Mouse (Mus musculus) cerebral cortex, adult 2 months (tissue): Measurements from ENCODE around the gene Smyd2.

Source experiments
- WGBS: fragments of 180-500 bp; shearing (Covaris S2); methylation state at CpG from one replicate; pipeline ENCODE4 v1.1.7; 2018; 5-methylcytosine and 5-hydroxymethylcytosine counted together

Smyd2 gene

DNA sequence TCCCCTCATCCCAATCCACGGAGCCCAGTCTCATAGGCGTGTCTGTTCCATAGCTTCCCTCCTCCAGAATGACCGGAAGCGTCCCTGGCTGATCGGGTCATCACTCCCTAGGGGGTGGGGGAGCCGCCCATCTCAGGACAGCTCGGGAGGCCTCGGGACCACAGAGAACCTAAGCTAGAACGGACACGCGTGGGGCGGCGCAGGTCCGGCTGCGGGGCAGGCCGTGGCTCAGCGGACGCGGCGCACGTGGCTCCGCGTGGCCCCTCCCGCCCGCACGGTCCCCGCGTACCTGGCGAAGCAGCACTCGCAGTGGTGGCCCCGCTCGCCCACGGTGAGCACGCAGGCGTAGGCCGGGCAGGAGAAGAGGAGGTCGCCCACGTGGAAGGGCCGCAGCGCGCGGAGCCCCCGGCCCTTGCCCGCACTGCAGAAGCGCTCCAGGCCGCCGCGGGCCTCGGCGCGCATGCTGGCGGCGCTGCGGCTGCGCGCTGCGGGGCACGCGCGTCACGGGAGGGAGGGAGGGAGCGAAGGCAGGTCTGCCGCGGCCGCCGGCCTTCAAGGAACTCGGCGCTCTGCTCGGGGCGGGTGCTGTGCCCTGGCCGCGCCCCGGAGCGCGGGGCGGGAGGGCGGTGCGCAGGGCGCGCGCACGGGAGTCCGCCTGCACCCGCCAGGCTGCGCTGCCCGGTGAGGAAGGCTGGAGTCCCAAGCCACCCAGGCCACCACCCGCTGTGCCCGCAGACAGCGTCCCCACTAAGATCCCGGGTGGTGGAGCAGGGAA is at the start of gene Smyd2:
TSS of gene Smyd2 (minus strand) at position 546 of the 775 bp plus-strand sequence.
- 1% methylated on average over 80 of the region's 90 CpGs for WGBS

DNA sequence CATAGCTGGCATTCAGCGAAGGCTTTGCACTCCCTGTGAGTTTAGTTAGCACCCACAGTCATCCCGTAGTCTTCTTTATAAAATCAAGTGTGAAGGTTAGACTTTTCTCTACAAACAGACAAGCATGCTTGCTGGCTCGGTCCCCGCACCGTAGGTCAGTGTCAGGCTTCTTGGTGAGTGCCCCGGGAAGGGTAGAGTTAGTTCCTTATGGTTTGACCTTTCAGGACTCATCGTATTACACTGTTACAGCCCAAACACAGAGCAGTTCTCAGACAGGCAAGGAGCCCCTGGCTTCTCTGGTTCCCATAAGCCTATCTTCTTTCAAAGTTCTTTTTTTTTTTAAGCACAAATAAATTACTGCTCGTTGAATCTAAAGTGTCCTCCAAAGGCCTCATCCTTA is 48.2 kb upstream of the Smyd2 start:
- 90% methylated on average over 8 of the region's 8 CpGs for WGBS

DNA sequence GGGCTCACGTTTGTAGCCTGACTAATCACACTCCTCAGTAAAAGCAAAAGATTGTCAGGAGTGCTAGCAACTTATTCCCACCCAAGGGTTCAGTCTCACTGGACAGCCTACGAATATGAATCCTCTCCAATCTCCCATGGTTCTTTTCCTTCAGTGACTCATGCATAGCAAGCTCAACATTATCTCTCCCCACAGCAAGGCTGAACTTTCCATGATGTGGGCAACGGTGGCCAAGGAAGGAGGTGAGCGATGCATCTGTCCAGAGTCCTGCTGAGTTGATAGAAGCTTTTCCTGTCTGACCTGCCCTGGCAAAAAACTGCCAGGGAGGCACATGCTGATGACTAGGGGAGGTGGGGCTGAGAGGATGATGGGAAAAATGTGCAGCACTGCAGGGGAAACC is 45.9 kb upstream of the Smyd2 start:
- 56% methylated on average over 4 of the region's 4 CpGs for WGBS

DNA sequence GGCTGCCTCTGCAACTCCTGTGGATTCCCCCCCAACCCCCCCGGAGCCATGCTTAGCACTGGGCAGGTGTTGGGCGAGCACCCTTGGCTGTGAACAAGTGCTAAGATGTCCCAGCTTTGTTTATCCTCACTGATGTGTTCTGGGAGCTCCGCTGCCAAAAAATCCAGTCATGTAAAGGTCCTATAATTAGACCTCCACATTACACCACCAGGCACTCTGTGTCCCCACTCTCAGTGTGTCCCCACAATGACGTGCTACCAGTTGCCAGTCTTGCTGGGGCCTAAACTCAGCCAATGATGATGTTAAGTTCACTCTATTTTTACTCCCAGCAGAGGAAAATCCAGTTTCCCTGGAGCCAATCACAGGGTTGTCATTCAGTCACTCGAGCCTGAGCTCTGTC is 38.3 kb upstream of the Smyd2 start:
- 26% methylated on average over 5 of the region's 5 CpGs for WGBS

GRCm38 (mm10) chr1:189959802-189960201 is 37.6 kb upstream of the Smyd2 start:
- WGBS, result 61% methylated on average over 8 of the region's 8 CpGs

DNA sequence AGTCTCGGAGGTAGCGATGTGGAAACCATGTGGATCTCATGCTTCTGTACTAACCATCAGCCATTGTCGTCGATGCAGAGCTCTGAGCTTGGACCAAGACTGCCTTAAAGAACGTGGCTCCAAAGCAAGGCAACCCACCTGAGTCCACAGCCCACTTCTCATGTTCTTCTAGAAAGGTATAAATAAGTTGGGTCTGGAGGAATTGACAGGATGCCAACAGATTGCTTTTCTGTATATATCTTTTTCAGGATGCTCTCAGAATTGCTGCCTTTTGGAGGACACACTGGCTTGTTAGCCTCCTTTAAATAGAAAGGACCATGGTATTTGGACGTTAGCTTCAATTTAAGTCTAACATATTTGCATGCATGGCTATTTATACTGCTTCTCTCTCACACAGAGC is 29.7 kb upstream of the Smyd2 start:
- 62% methylated on average over 6 of the region's 6 CpGs for WGBS

DNA sequence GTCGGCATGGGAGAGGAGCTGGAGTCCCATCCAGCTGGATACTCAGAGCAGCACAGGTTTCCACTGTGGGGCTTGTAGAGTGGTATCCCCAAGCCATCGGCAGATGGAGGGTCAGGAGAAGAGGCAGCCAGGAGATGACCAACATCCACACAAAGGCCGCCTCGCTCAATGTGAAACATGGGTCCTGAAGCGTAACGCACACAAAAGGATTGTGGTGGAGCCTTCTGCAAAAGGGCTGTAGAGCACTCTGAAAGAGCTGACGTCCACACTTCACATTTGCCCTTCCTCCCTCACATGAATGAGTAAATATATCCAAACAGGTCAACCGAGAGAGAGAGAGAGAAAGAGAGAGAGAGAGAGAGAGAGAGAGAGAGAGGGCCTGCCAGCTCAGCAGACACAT is 25.2 kb upstream of the Smyd2 start:
- 83% methylated on average over 8 of the region's 8 CpGs for WGBS

DNA sequence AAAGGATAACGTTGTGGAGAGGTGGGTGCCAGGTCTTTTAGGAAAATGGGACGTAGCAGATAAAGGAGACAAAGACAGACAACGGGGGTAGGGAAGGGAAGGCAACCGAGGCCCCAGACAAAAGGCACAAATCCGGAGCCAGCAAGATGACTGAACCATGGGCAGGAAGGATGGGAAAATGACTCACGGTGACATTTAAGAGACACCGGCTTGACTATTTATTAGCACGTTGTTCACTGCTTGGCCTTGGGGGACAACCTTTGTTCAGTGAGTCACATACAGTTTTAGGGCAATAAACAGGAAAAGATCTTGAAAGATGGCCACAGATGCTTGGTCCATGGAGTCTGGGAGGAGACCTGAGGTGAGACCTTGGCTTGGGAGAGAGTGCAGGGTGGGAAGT is 24.0 kb upstream of the Smyd2 start:
- 79% methylated on average over 8 of the region's 8 CpGs for WGBS

GRCm38 (mm10) chr1:189941786-189942185 is 19.6 kb upstream of the Smyd2 start:
- 87% methylated on average over 5 of the region's 5 CpGs for WGBS

- 74% methylated on average over 10 of the region's 10 CpGs for WGBS
These were observed 14.4 kb upstream of the Smyd2 start for GRCm38 (mm10) chr1:189936436-189937105.

DNA sequence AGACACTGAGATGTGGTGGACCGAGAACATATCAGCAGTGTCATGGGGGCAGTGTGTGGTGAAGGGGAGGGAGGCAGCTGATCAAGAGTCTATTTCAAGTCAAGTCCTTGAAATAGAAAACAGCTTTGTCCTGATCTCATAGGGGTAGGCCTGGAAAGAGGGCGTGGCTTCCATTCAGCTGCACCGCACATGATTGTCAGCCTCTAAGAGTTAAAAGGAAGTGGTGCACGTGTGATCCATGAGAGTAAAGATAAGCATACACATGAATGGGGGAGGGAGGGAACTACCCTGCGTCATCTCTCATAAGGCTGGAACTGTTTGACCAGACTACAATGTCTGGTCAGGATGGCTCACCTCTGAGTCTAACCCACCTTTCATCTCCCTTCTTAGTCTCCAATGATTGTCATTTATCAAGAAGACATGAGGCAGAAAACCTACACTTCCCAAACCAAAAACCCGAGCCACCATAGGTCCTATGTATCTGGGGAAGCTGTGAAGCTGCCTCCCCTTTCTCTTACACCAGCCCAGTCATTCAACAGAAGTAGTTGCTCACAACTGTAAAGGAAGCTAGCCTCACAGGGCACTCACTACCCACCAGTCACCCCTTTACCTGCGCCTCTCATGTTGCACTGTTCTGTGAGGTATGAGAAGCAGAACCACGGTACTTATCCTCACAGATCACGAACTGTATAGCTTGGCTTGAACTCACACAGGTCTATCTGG is 11.5 kb upstream of the Smyd2 start:
- 83% methylated on average over 9 of the region's 9 CpGs for WGBS

DNA sequence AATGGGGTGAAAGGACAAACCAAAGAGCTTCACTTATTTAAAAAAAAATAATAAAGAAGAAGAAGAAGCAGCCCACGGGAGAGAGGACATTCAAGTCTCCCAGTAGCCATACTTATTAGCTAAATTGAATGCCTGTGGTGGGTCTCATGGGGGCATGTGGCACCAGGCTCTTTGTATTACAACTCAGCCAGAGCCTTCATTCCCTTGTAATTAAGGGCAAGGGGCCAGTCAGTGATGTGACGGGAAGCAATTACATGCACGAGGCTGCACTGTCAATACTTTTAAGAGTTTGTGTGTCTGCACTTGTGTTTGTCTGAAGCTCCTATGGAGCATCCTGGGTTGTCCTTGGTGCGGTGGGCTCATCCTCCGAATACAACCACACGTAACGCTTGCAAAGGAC is 10.8 kb upstream of the Smyd2 start:
- WGBS, result 84% methylated on average over 7 of the region's 7 CpGs

DNA sequence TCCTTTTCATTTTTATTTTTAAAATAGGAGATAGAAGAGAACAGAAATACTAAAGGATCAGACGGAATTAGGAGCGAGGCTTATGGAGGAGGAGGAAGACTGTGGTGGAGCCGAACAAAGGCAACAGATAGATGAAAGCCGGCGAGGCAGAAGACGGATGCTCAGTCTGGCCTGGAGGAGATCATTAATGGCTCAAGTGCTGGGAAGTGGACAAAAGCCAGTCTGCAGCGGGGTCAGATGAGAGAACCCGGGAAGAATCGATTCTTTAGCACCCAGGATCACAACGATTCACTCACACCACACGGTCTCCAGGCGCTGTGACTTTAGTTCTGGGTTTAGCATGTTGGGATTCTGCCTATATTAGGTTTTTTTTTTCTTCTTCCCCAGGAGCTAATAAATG is 10.0 kb upstream of the Smyd2 start:
- WGBS, result 63% methylated on average over 12 of the region's 12 CpGs

- 68% methylated on average over 4 of the region's 4 CpGs for WGBS
These were observed 7.7 kb upstream of the Smyd2 start for GRCm38 (mm10) chr1:189929896-189930295.

DNA sequence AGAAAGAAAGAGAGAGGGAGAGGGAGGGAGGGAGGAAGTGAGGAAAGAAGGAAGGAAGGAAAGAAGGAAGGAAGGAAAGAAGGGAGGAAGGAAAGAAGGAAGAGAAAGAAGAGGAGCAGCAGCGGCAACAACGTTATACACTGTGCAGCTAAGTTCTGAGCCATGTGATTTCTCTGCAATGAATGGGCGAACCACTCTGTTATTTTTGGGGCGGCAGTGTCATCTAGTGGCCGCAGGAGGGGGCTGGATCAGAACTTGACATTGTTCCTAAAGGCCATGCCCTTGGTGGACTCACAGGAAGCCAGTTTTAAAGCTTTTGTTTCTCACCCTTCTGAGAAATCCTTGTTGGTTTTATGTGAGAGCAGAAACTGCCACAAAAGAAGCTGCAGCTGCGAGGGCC is 5.5 kb upstream of the Smyd2 start:
- 6% methylated on average over 6 of the region's 6 CpGs for WGBS

DNA sequence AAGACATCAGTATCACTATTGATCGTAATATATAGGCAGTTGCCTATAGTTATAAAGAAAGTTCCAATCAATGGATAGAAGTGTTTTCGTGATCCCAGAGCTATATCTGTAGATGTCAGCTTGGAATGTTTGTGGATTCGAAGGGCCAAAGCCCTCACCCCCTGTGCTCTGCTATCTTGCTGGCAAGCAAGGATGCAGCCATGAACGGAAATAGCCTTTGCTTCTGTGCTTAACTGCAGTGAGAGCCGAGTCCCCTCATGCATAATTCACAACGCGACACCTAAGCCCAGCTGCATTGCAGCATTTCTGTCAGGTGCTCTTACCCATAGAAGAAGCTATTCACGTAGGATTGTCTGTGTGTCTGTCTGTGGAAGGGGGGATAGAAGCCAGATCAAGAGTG is 4.1 kb upstream of the Smyd2 start:
- 77% methylated on average over 8 of the region's 8 CpGs for WGBS

DNA sequence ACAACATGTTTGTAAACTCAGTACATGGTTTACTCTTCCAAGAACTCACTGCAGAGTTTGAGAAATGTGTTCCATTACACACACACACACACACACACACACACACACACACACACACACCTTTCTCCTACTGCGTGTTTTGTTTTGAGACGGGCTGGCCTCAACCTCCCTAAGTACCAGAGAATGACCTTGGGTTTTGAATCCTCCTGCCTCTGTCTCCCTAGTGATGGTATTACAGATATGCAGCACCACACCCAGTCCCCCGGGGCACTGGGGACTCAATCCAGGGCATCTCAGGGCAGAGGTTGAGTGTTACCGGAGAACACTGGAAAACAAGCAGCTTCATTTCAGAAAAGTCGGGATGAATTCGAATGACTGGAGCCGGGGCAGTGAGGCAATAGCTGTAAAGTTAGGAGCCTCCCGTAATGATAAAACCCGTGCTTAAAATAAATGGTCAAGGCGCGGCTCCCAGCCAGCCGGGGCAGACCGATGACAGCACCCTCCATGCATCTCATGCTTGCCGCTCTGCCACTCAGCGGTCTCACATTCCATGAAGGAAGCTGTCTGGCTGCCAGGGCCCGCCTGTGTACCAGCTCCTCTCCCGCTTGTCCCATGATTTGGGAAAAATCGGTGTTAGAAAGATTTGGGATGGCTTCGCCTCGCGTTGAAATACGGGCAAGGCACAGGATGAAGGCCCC is 1.9 kb upstream of the Smyd2 start:
- 92% methylated on average over 22 of the region's 22 CpGs for WGBS

DNA sequence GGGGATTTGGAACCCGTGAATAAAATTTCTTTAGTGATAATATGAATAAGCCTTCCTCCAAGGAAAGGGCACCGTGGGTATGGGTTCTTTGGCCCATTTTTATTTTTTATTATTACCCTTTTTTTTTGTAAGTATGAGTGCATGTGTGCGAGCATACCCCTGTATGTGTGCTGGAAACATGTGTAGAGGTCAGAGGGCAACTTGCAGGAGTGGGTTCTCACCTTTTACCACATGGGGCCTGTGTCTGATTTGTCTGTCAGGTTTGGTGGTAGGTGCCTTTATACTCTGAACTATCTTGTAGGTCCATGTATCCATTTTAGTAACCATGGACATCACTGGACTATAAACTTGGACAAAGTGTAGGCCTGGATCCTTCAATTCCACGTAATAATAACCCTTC is 994 bp upstream of the Smyd2 start:
- 90% methylated on average over 4 of the region's 4 CpGs for WGBS

- 34% methylated on average over 9 of the region's 9 CpGs for WGBS
These were observed 558 bp upstream of the Smyd2 start for GRCm38 (mm10) chr1:189922721-189923120.

- WGBS, result 10% methylated on average over 4 of the region's 4 CpGs
These were observed 670 bp downstream of the Smyd2 start for GRCm38 (mm10) chr1:189921568-189921817.

- WGBS, result 39% methylated on average over 28 of the region's 28 CpGs
These were observed 1.2 kb downstream of the Smyd2 start for GRCm38 (mm10) chr1:189920701-189921567.

DNA sequence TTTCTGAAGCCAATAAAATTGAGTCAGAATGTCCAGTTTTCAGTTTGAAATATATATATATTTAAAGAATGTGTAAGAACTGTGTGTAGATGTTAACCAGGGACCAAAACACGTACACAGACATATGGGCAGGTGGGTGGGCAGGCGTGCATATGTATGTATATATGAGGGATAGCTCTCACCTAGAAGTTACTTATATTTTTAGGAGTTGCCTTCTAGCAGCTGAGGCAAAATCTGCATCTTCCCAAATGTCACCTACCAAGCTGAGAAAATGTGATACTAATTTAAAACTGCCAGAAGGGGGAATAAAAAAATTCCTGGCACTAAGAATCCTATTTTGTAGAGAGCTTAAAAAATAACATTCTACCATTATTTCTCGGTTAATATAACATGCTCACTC is 2.4 kb downstream of the Smyd2 start:
- WGBS, result 47% methylated on average over 3 of the region's 3 CpGs
